Mouse (Mus musculus): ENCODE measurements at regions not wholly inside any gene's neighbourhood (a gene's known extent, or its start where the extent isn't known, plus 50 kb on each side); places are given as distances from the start of the nearest gene placed in this dataset.
A peak's percentile ranks its signal among the peaks of the same experiment; 100 is the strongest.

- DNase-seq (ENCODE audit: extremely low spot score in 1 of 2, low spot score in 1 of 2): no peak
Observed at GRCm38 (mm10) chr15:68646865-68647264, 2146.2 kb upstream of the Lrrc6 start.

- peak in 1 of 2 experiments; percentile 51 for DNase-seq (ENCODE audit: extremely low spot score in 1 of 2, low spot score in 1 of 2)
Observed at GRCm38 (mm10) chr15:68644862-68645261, 2144.2 kb upstream of the Lrrc6 start.

DNA sequence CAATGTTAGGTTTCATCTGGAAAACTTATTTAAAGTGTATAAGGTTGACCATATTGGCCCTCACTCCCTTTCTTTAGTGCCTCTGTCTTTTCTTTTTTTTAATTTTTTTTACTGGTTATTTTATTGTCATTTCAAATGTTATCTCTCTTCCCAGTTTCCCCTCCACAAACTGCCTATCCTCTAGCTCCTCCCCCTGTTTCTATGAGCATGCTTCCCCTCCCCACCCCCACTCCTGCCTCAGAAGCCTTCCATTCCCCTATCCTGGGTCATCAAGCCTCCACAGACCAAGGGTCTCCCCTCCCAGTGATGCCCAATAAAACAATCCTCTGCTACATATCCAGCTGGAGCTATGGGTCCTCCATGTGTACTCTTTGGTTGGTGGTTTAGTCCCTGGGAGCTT, 2134.9 kb upstream of the Lrrc6 start:
- DNase-seq (ENCODE audit: extremely low spot score in 1 of 2, low spot score in 1 of 2): no peak

GRCm38 (mm10) chr15:68626976-68627375, 2126.3 kb upstream of the Lrrc6 start:
- no peak for DNase-seq (ENCODE audit: extremely low spot score in 1 of 2, low spot score in 1 of 2)

DNA sequence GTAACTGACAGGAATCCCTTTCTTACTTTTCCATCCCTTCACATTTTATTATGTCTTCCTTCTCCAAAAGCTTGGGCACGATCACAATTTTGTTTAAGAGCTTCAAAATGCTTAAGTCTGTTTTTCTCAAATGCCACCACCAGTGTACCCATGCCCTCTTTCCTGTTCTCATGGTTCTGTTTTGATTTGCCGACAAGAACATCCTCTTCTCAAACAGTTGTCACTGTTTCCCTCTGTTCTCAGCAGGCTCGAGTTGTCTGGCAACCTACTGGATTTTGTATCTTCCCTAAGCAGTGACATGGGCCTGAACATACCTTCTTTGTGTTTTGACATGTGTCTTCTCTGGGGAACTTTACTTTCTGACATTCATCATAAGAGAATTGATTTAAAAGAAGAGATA, 2124.1 kb upstream of the Lrrc6 start:
- DNase-seq (ENCODE audit: extremely low spot score in 1 of 2, low spot score in 1 of 2): no peak

- DNase-seq (ENCODE audit: extremely low spot score in 1 of 2, low spot score in 1 of 2): no peak
Observed at GRCm38 (mm10) chr15:68620417-68621214, 2119.9 kb upstream of the Lrrc6 start.

DNA sequence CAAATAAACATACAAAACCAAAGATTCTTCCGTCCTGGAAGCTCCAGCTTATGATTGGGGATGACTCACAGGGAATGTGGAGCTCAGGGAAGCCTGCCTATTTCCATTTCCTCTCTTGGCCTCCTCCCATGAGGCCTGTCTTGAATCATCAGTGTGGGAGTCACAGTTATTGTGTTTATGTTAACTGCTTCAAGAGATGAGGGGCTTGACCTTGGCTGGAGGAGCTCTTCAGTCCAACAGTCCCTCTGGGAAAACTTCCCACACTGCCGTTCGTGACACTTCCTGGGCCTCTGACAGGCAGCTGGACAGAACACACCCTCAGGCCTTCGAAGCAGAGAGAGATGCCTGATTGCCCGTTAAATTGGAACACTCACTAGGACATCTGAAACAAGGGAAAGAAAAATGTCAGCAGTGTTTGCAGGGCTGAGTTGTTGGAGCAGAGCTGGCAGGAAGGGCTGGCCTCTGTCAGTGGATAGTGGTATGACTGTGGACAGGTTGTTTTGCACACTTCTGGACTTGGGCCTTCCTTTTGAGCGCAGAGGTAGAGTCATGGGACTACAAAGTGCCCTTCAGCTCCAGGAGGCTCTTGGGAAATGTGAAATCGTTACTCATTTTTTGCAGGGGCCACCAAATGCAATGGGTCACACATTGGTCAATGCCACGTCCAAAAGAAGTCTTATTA, 2105.5 kb upstream of the Lrrc6 start:
- peak in 1 of 2 experiments; percentile 36 for DNase-seq (ENCODE audit: extremely low spot score in 1 of 2, low spot score in 1 of 2)

- DNase-seq (ENCODE audit: extremely low spot score in 1 of 2, low spot score in 1 of 2): no peak
Observed at GRCm38 (mm10) chr15:68605478-68605877, 2104.8 kb upstream of the Lrrc6 start.

DNA sequence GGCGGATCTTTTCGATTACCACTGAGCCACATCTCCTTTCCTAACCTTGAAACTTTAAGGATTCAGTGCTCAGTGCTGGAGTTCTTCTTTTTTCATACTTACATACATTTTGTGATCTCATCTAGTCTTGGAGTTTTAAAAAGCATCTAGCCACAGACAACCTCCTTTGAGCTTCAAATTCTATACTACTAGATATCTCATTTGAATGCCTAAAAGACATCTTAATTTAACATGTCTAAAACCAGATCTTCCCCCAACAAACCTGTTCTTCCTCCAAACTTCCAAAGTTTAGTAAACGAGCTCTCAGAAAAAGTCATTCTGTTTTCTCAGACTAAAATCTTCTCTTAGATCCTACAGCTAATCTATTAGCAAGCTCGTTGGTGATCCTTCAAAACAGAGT, 2081.5 kb upstream of the Lrrc6 start:
- peak in 1 of 2 experiments; percentile 23 for DNase-seq (ENCODE audit: extremely low spot score in 1 of 2, low spot score in 1 of 2)

GRCm38 (mm10) chr15:68579486-68579885, 2078.8 kb upstream of the Lrrc6 start:
- peak; percentile 69 to 74 for DNase-seq (ENCODE audit: extremely low spot score in 1 of 2, low spot score in 1 of 2)

- DNase-seq (ENCODE audit: extremely low spot score in 1 of 2, low spot score in 1 of 2): peak; percentile 18 to 71
Observed at GRCm38 (mm10) chr15:68560654-68561053, 2059.9 kb upstream of the Lrrc6 start.

GRCm38 (mm10) chr15:68556133-68556532, 2055.4 kb upstream of the Lrrc6 start:
- no peak for DNase-seq (ENCODE audit: extremely low spot score in 1 of 2, low spot score in 1 of 2)

- no peak for DNase-seq (ENCODE audit: extremely low spot score in 1 of 2, low spot score in 1 of 2)
Observed at GRCm38 (mm10) chr15:68536055-68536325, 2035.3 kb upstream of the Lrrc6 start.

GRCm38 (mm10) chr15:68535297-68536054, 2034.8 kb upstream of the Lrrc6 start:
- peak in 1 of 2 experiments; percentile 62 for DNase-seq (ENCODE audit: extremely low spot score in 1 of 2, low spot score in 1 of 2)

GRCm38 (mm10) chr15:68520759-68521158, 2020.0 kb upstream of the Lrrc6 start:
- DNase-seq (ENCODE audit: extremely low spot score in 1 of 2, low spot score in 1 of 2): peak; percentile 30 to 44

GRCm38 (mm10) chr15:68512431-68512830, 2011.7 kb upstream of the Lrrc6 start:
- no peak for DNase-seq (ENCODE audit: extremely low spot score in 1 of 2, low spot score in 1 of 2)

DNA sequence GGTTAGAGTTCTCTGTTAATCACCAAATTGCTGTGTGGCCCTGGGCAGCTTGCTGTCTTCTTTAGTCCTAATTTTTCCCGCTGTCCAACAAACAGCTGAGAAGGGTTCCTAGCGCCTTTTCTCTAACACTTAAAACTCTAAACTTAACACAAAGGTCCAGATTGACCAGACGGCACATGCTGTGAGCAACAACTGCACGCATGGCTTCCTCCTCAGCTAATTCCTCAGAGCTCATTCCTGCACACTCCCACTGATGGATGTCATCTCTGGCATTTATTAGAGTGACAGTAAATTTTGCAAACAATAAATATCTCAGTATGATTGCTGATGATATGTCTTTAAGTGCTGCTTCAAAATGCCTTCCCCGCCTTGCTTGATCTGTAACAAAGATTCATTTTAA, 2007.5 kb upstream of the Lrrc6 start:
- DNase-seq (ENCODE audit: extremely low spot score in 1 of 2, low spot score in 1 of 2): no peak

GRCm38 (mm10) chr15:68506093-68506492, 2005.4 kb upstream of the Lrrc6 start:
- no peak for DNase-seq (ENCODE audit: extremely low spot score in 1 of 2, low spot score in 1 of 2)

GRCm38 (mm10) chr15:68496438-68496837, 1995.7 kb upstream of the Lrrc6 start:
- DNase-seq (ENCODE audit: extremely low spot score in 1 of 2, low spot score in 1 of 2): peak in 1 of 2 experiments; percentile 64

GRCm38 (mm10) chr15:68484789-68485188, 1984.1 kb upstream of the Lrrc6 start:
- peak in 1 of 2 experiments; percentile 50 for DNase-seq (ENCODE audit: extremely low spot score in 1 of 2, low spot score in 1 of 2)

GRCm38 (mm10) chr15:68477745-68478144, 1977.0 kb upstream of the Lrrc6 start:
- no peak for DNase-seq (ENCODE audit: extremely low spot score in 1 of 2, low spot score in 1 of 2)
